Mouse (Mus musculus) spleen, adult 2 months (tissue): ENCODE measurements around the gene Fbxl14. TPM values are rescaled to one million over a fixed set of nuclear protein-coding genes. Genes with fewer than 3 reads are reported as not detected.

Experiments
- DNase-seq, 2 experiments: peaks; one replicate each; pipeline versions ENCODE4 v3.0.0 to v3.0.0-alpha.2; 2012 to 2021; ENCODE audit warnings: low spot score in 2 of 2, low read depth in 1 of 2
- H3K27ac ChIP-seq: fragments of 200-500 bp; 2 replicates; pipeline ENCODE4 v1.5.1; 2012; ENCODE audit warnings: low read length, inconsistent platforms; ENCODE audit not compliant: insufficient read depth
- H3K27me3 ChIP-seq: fragments of 200-500 bp; 2 replicates; pipeline ENCODE4 v1.6.1; 2012; ENCODE audit warnings: mild to moderate bottlenecking, moderate library complexity, low read length, inconsistent platforms; ENCODE audit not compliant: control insufficient read depth, insufficient read depth
- H3K36me3 ChIP-seq: fragments of 200-500 bp; 2 replicates; pipeline ENCODE4 v1.6.1; 2012; ENCODE audit warnings: mild to moderate bottlenecking, low read length, inconsistent platforms; ENCODE audit not compliant: control insufficient read depth, insufficient read depth
- H3K4me1 ChIP-seq: fragments of 200-500 bp; 2 replicates; pipeline ENCODE4 v1.6.1; 2011; ENCODE audit warnings: inconsistent platforms; ENCODE audit not compliant: control insufficient read depth, insufficient read depth, insufficient read length
- H3K4me3 ChIP-seq: fragments of 200-500 bp; 2 replicates; pipeline ENCODE4 v1.5.1; 2011; ENCODE audit warnings: mild to moderate bottlenecking, inconsistent platforms; ENCODE audit not compliant: insufficient read depth, insufficient read length; ENCODE audit errors: extremely low read depth
- CTCF ChIP-seq: fragments of 200-500 bp; IDR thresholded peaks from 2 replicates; pipeline ENCODE4 v1.5.1; 2011; ENCODE audit warnings: mild to moderate bottlenecking, inconsistent platforms; ENCODE audit not compliant: insufficient read depth, insufficient read length, insufficient replicate concordance; ENCODE audit errors: extremely low read depth
- POLR2A ChIP-seq: fragments of 200-500 bp; IDR thresholded peaks from 2 replicates; pipeline ENCODE4 v1.6.1; 2011; ENCODE audit warnings: low read depth, low read length, inconsistent platforms
- WGBS: fragments of 180-500 bp; shearing (Covaris S2); methylation state at CpG from one replicate; pipeline ENCODE4 v1.1.7; 2018; 5-methylcytosine and 5-hydroxymethylcytosine counted together
- polyA plus RNA-seq: library from polyadenylated mRNA; depleted of rRNA; stranded (reverse); fragments of >200 nt; gene quantifications from 2 replicates; pipeline ENCODE4 v1.2.3, GENCODE M21; 2012

The Fbxl14 gene
- polyA plus RNA-seq, 1 experiment, result 83.8 TPM

- Histone ChIP-seq H3K36me3 (no peaks in the 10 kb centered on the region), H3K27ac (peak overlapping the region; percentile 86), H3K4me3 (no peak overlapping the region), H3K27me3 (no peaks in the 10 kb centered on the region), H3K4me1 (peaks cover 4% of the 10 kb centered on the region; the same call in 1 of the 2 replicates)
- no peak for TF ChIP-seq POLR2A
- TF ChIP-seq CTCF, result no peak
- 21% methylated on average over 10 of the region's 10 CpGs for WGBS
- peak in 1 of 2 experiments; percentile 44 for DNase-seq
Observed at GRCm38 (mm10) chr6:119508634-119509375, 29.3 kb downstream of the Fbxl14 start.

- Histone ChIP-seq H3K27ac (peak overlapping the region; percentile 60), H3K4me1 (peaks cover 4% of the 10 kb centered on the region; the same call in 1 of the 2 replicates), H3K4me3 (no peak overlapping the region), H3K36me3 (no peaks in the 10 kb centered on the region), H3K27me3 (no peaks in the 10 kb centered on the region)
- DNase-seq, result no peak
- TF ChIP-seq CTCF, result no peak
- TF ChIP-seq POLR2A, result no peak
- WGBS, result 82% methylated on average over 13 of the region's 13 CpGs
Observed at GRCm38 (mm10) chr6:119509437-119510037, 30.1 kb downstream of the Fbxl14 start.

- Histone ChIP-seq H3K27me3 (no peaks in the 10 kb centered on the region), H3K36me3 (no peaks in the 10 kb centered on the region), H3K27ac (no peak overlapping the region), H3K4me3 (no peak overlapping the region), H3K4me1 (peaks cover 4% of the 10 kb centered on the region; the same call in 1 of the 2 replicates)
- 74% methylated on average over 11 of the region's 11 CpGs for WGBS
- no peak for TF ChIP-seq POLR2A
- TF ChIP-seq CTCF, result no peak
- no peak for DNase-seq
Observed at GRCm38 (mm10) chr6:119512701-119513100, 33.2 kb downstream of the Fbxl14 start.

- Histone ChIP-seq H3K36me3 (no peaks in the 10 kb centered on the region), H3K4me1 (peaks cover 3% of the 10 kb centered on the region; the same call in 1 of the 2 replicates), H3K27ac (no peak overlapping the region), H3K4me3 (no peak overlapping the region), H3K27me3 (no peaks in the 10 kb centered on the region)
- 90% methylated on average over 5 of the region's 5 CpGs for WGBS
- no peak for TF ChIP-seq POLR2A
- TF ChIP-seq CTCF, result no peak
- DNase-seq, result no peak
Observed at GRCm38 (mm10) chr6:119513452-119513851, 34.0 kb downstream of the Fbxl14 start.

- Histone ChIP-seq H3K27ac (no peak overlapping the region), H3K4me3 (no peak overlapping the region), H3K4me1 (no peaks in the 10 kb centered on the region; the same call in 1 of the 2 replicates), H3K27me3 (no peaks in the 10 kb centered on the region), H3K36me3 (no peaks in the 10 kb centered on the region)
- 90% methylated on average over 7 of the region's 7 CpGs for WGBS
- DNase-seq, result no peak
- TF ChIP-seq POLR2A, result no peak
- no peak for TF ChIP-seq CTCF
Observed at GRCm38 (mm10) chr6:119514085-119514484, 34.6 kb downstream of the Fbxl14 start.

GRCm38 (mm10) chr6:119520731-119521130 is 41.3 kb downstream of the Fbxl14 start:
- Histone ChIP-seq H3K4me1 (peaks cover 8% of the 10 kb centered on the region; the same call in 1 of the 2 replicates), H3K27ac (no peak overlapping the region), H3K27me3 (no peaks in the 10 kb centered on the region), H3K36me3 (no peaks in the 10 kb centered on the region), H3K4me3 (no peak overlapping the region)
- no peak for TF ChIP-seq CTCF
- TF ChIP-seq POLR2A, result no peak
- 67% methylated on average over 9 of the region's 9 CpGs for WGBS
- DNase-seq, result no peak
